Mouse (Mus musculus) monocyte, adult 2 months (primary cell): ENCODE data around the gene 6430548M08Rik.

Experiments
- DNase-seq, 2 experiments: peaks; one replicate each; pipeline ENCODE4 v3.0.0; 2022; ENCODE audit warnings: low spot score in 2 of 2, low read depth in 1 of 2

6430548M08Rik gene

GRCm38 (mm10) chr8:120213939-120214338 is 100.0 kb downstream of the 6430548M08Rik start:
- DNase-seq = no peak
